Comparison of ENCODE assay signal across 30 mouse cellular contexts in the genomic region with DNA sequence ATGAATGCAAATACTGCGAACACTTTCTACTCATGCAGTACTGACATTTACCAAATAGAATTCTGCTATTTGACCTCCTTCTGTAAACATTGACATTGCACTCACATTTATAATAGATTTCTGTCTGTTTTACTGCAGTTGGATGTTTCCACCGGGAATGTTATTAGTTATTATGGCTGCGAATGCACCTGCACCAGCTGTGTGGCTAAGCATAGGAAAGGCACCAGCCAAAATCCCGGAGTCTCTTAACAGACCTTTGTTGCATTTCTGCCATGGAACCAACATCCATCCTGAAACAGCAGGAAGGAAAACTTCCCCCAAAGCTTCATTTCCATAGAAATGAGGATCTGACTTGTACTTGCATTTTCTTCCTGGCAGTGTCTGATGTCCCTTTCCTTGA.
DNase-seq lines count a peak whose midpoint lies in the region; ATAC-seq lines count a peak whose summit lies in the region.
"Had no signal": no experiment of that assay in that cellular context is flagged by ENCODE, and none has a peak within 500 bp of the region (broad histone marks: within the 10 kb centered on the region; RNA-seq: fewer than 3 reads in every experiment).

No protein-coding gene starts in this region.

- H3K27ac ChIP-seq in hindbrain, embryonic 14.5 days, result no peak overlapping the region
- H3K27ac ChIP-seq in hindbrain, embryonic 10.5 days, result no peak overlapping the region
- no peak overlapping the region for H3K27ac ChIP-seq in midbrain, embryonic 11.5 days (ENCODE audit: low read depth, low read length)
- no peak overlapping the region for H3K27ac ChIP-seq in midbrain, embryonic 10.5 days (replicated peaks)
- no peak overlapping the region for H3K27ac ChIP-seq in neural tube, embryonic 13.5 days (replicated peaks)
- no peak overlapping the region for H3K27ac ChIP-seq in neural tube, embryonic 15.5 days (replicated peaks)
- H3K27ac ChIP-seq: embryonic facial prominence, embryonic 10.5 days; embryonic facial prominence, embryonic 13.5 days; forebrain, embryonic 13.5 days; gastrocnemius, adult 2 months; heart, embryonic 15.5 days had no signal

- 70% methylated on average over 4 of the region's 4 CpGs for WGBS in hindbrain, embryonic 14.5 days
- 86% methylated on average over 4 of the region's 4 CpGs for WGBS in hindbrain, embryonic 10.5 days
- WGBS in midbrain, embryonic 11.5 days, result 75% methylated on average over 4 of the region's 4 CpGs
- WGBS in midbrain, embryonic 10.5 days, result 82% methylated on average over 4 of the region's 4 CpGs
- WGBS in neural tube, embryonic 13.5 days, result 54% methylated on average over 4 of the region's 4 CpGs
- WGBS in neural tube, embryonic 15.5 days, result 38% methylated on average over 4 of the region's 4 CpGs

- ATAC-seq in hindbrain, embryonic 14.5 days (ENCODE audit: low FRiP score), result peak; percentile 51; the same call in 1 of the 2 replicates
- ATAC-seq in midbrain, embryonic 11.5 days (ENCODE audit: low FRiP score), result peak; percentile 61; the same call in 1 of the 2 replicates
- peak; percentile 69 for ATAC-seq in neural tube, embryonic 13.5 days (ENCODE audit: low read depth)
- ATAC-seq in neural tube, embryonic 15.5 days (ENCODE audit: low FRiP score), result no peak
- ATAC-seq: CD4-positive, CD25-positive, alpha-beta regulatory T cell, adult 4 months; forebrain, embryonic 13.5 days; forebrain, postnatal 0 days; hindbrain, embryonic 16.5 days; inflammation-experienced regulatory T-cells, adult 6 months; intestine, embryonic 16.5 days had no signal

- H3K9me3 ChIP-seq in hindbrain, embryonic 14.5 days (ENCODE audit: control insufficient read depth, low read length), result no peaks in the 10 kb centered on the region
- no peaks in the 10 kb centered on the region for H3K9me3 ChIP-seq in hindbrain, embryonic 10.5 days
- H3K9me3 ChIP-seq in midbrain, embryonic 11.5 days (ENCODE audit: control insufficient read depth, low read length), result no peaks in the 10 kb centered on the region
- H3K9me3 ChIP-seq in midbrain, embryonic 10.5 days (replicated peaks), result no peaks in the 10 kb centered on the region
- no peaks in the 10 kb centered on the region for H3K9me3 ChIP-seq in neural tube, embryonic 13.5 days
- no peaks in the 10 kb centered on the region for H3K9me3 ChIP-seq in neural tube, embryonic 15.5 days (replicated peaks)
- H3K9me3 ChIP-seq: embryonic facial prominence, embryonic 10.5 days; embryonic facial prominence, embryonic 13.5 days; forebrain, embryonic 13.5 days; heart, embryonic 12.5 days; heart, embryonic 15.5 days had no signal

- DNase-seq in hindbrain, embryonic 14.5 days (ENCODE audit: low spot score), result no peak
- DNase-seq in hindbrain, embryonic 10.5 days (ENCODE audit: low spot score), result no peak
- no peak for DNase-seq in midbrain, embryonic 11.5 days (ENCODE audit: low spot score, missing footprints)
- no peak for DNase-seq in midbrain, embryonic 10.5 days (ENCODE audit: low spot score)
- no peak for DNase-seq in urinary bladder, postnatal 14 days (ENCODE audit: low spot score)
- DNase-seq: adrenal gland, adult 2 months; adrenal gland, postnatal 14 days; cerebellum, adult 11-12 months; cerebellum, adult 8-10 months; cerebellum, postnatal 10 days; cerebellum, postnatal 36 days; embryo, embryonic 11 days; forebrain, postnatal 0 days; gastrocnemius, adult 2 months; gastrocnemius, postnatal 14 days; heart, adult 18-20 months; heart, postnatal 10 days; heart, postnatal 4 days had no signal

- H3K4me3 ChIP-seq in hindbrain, embryonic 14.5 days (replicated peaks; ENCODE audit: low read length), result no peak overlapping the region
- no peak overlapping the region for H3K4me3 ChIP-seq in hindbrain, embryonic 10.5 days
- H3K4me3 ChIP-seq in midbrain, embryonic 11.5 days (ENCODE audit: low read depth, low read length), result no peak overlapping the region
- no peak overlapping the region for H3K4me3 ChIP-seq in midbrain, embryonic 10.5 days
- H3K4me3 ChIP-seq in neural tube, embryonic 13.5 days, result no peak overlapping the region
- no peak overlapping the region for H3K4me3 ChIP-seq in neural tube, embryonic 15.5 days (replicated peaks)
- H3K4me3 ChIP-seq: embryonic facial prominence, embryonic 10.5 days; embryonic facial prominence, embryonic 13.5 days; erythroblast, embryonic 14.5 days; forebrain, embryonic 13.5 days; gastrocnemius, adult 2 months; heart, embryonic 12.5 days; heart, embryonic 15.5 days had no signal

- no peaks in the 10 kb centered on the region for H3K36me3 ChIP-seq in hindbrain, embryonic 14.5 days (replicated peaks; ENCODE audit: control insufficient read depth, insufficient read depth)
- H3K36me3 ChIP-seq in hindbrain, embryonic 10.5 days, result no peaks in the 10 kb centered on the region
- no peaks in the 10 kb centered on the region for H3K36me3 ChIP-seq in midbrain, embryonic 11.5 days (ENCODE audit: control insufficient read depth, insufficient read depth, low read length)
- H3K36me3 ChIP-seq in midbrain, embryonic 10.5 days, result no peaks in the 10 kb centered on the region
- no peaks in the 10 kb centered on the region for H3K36me3 ChIP-seq in neural tube, embryonic 13.5 days
- no peaks in the 10 kb centered on the region for H3K36me3 ChIP-seq in neural tube, embryonic 15.5 days
- H3K36me3 ChIP-seq: embryonic facial prominence, embryonic 10.5 days; embryonic facial prominence, embryonic 13.5 days; heart, embryonic 12.5 days; heart, embryonic 15.5 days had no signal

- H3K27me3 ChIP-seq in hindbrain, embryonic 14.5 days (ENCODE audit: control insufficient read depth, insufficient read depth, low read length), result no peaks in the 10 kb centered on the region
- H3K27me3 ChIP-seq in hindbrain, embryonic 10.5 days (ENCODE audit: insufficient read depth, poor library complexity, severe bottlenecking), result no peaks in the 10 kb centered on the region
- no peaks in the 10 kb centered on the region for H3K27me3 ChIP-seq in midbrain, embryonic 11.5 days (ENCODE audit: control insufficient read depth, insufficient read depth, low read length)
- no peaks in the 10 kb centered on the region for H3K27me3 ChIP-seq in midbrain, embryonic 10.5 days (ENCODE audit: low read depth, poor library complexity, severe bottlenecking)
- H3K27me3 ChIP-seq in neural tube, embryonic 13.5 days, result no peaks in the 10 kb centered on the region
- H3K27me3 ChIP-seq in neural tube, embryonic 15.5 days (replicated peaks), result no peaks in the 10 kb centered on the region
- H3K27me3 ChIP-seq: embryonic facial prominence, embryonic 13.5 days; forebrain, embryonic 13.5 days; heart, embryonic 12.5 days; heart, embryonic 15.5 days had no signal

- H3K9ac ChIP-seq in hindbrain, embryonic 14.5 days, result no peak overlapping the region
- H3K9ac ChIP-seq in midbrain, embryonic 11.5 days (ENCODE audit: low read length), result no peak overlapping the region
- H3K9ac ChIP-seq in neural tube, embryonic 13.5 days, result no peak overlapping the region
- H3K9ac ChIP-seq in neural tube, embryonic 15.5 days (replicated peaks), result no peak overlapping the region
- H3K9ac ChIP-seq: embryonic facial prominence, embryonic 13.5 days; forebrain, embryonic 13.5 days; forebrain, postnatal 0 days; heart, embryonic 12.5 days; heart, embryonic 15.5 days had no signal

- no peaks in the 10 kb centered on the region for H3K4me1 ChIP-seq in hindbrain, embryonic 14.5 days (replicated peaks; ENCODE audit: control insufficient read depth, insufficient read depth, low read length)
- no peaks in the 10 kb centered on the region for H3K4me1 ChIP-seq in hindbrain, embryonic 10.5 days (replicated peaks)
- H3K4me1 ChIP-seq in midbrain, embryonic 11.5 days (ENCODE audit: control insufficient read depth, insufficient read depth, low read length), result no peaks in the 10 kb centered on the region
- peaks cover 10% of the 10 kb centered on the region for H3K4me1 ChIP-seq in midbrain, embryonic 10.5 days
- 0 out of 2 replicates have a peak, but pooled peaks cover 3% of the 10 kb centered on the region for H3K4me1 ChIP-seq in neural tube, embryonic 13.5 days (replicated peaks)
- 0 out of 2 replicates have a peak, but pooled peaks cover 3% of the 10 kb centered on the region for H3K4me1 ChIP-seq in neural tube, embryonic 15.5 days
- H3K4me1 ChIP-seq: embryonic facial prominence, embryonic 10.5 days; embryonic facial prominence, embryonic 13.5 days; forebrain, embryonic 13.5 days; heart, embryonic 12.5 days; heart, embryonic 15.5 days had no signal

- no peak overlapping the region for H3K4me2 ChIP-seq in hindbrain, embryonic 14.5 days (replicated peaks)
- H3K4me2 ChIP-seq in midbrain, embryonic 11.5 days, result no peak overlapping the region
- H3K4me2 ChIP-seq in neural tube, embryonic 13.5 days, result no peak overlapping the region
- no peak overlapping the region for H3K4me2 ChIP-seq in neural tube, embryonic 15.5 days
- H3K4me2 ChIP-seq: embryonic facial prominence, embryonic 13.5 days; forebrain, embryonic 13.5 days; heart, embryonic 12.5 days; heart, embryonic 15.5 days had no signal
